Mouse (Mus musculus) lung, postnatal 0 days (tissue): Measurements from ENCODE around the gene Hip1. TPM values are rescaled to one million over a fixed set of nuclear protein-coding genes. Genes with fewer than 3 reads are reported as not detected.
"Not testable (repeated sequence)": the region's sequence is repeated elsewhere in the genome, so short reads cannot be mapped to it uniquely, and the experiment has no call there.

Experiments
- ATAC-seq: fragments of 200-750 bp; cut with Nextera tagmentation; 2 replicates; pipeline ENCODE4 v1.8.0; 2017; ENCODE audit warnings: moderate library complexity
- DNase-seq: peaks from one replicate; pipeline ENCODE4 v3.0.0-alpha.2; 2016; ENCODE audit warnings: low spot score
- H3K27ac ChIP-seq: fragments of 300-500 bp; sonication (generic); 2 replicates; pipeline ENCODE4 v1.5.1; 2014; ENCODE audit warnings: antibody characterized with exemption, mild to moderate bottlenecking, low read length, mixed read lengths
- H3K27me3 ChIP-seq: fragments of 300-500 bp; sonication (generic); replicated peaks from 2 replicates; pipeline ENCODE4 v1.6.1; 2014; ENCODE audit warnings: low read length, mixed read lengths; ENCODE audit not compliant: insufficient read depth
- H3K36me3 ChIP-seq: fragments of 300-500 bp; sonication (generic); 2 replicates; pipeline ENCODE4 v1.6.1; 2014; ENCODE audit warnings: low read length, mixed read lengths; ENCODE audit not compliant: insufficient read depth
- H3K4me1 ChIP-seq: fragments of 300-500 bp; sonication (generic); 2 replicates; pipeline ENCODE4 v1.6.1; 2014; ENCODE audit warnings: antibody characterized with exemption, low read depth, low read length, mixed read lengths; ENCODE audit not compliant: insufficient read depth
- H3K4me2 ChIP-seq: fragments of 300-500 bp; sonication (generic); replicated peaks from 2 replicates; pipeline ENCODE4 v1.6.1; 2014; ENCODE audit warnings: low read depth, mild to moderate bottlenecking, low read length, moderate library complexity, mixed read lengths
- H3K4me3 ChIP-seq: fragments of 300-500 bp; sonication (generic); 2 replicates; pipeline ENCODE4 v1.5.1; 2014; ENCODE audit warnings: low read depth, low read length
- H3K9ac ChIP-seq: fragments of 300-500 bp; sonication (generic); replicated peaks from 2 replicates; pipeline ENCODE4 v1.6.1; 2014; ENCODE audit warnings: low read depth, mild to moderate bottlenecking
- H3K9me3 ChIP-seq: fragments of 300-500 bp; sonication (generic); 2 replicates; pipeline ENCODE4 v1.6.1; 2016; ENCODE audit warnings: low read length, mixed read lengths
- CTCF ChIP-seq: IDR thresholded peaks from 2 replicates; pipeline ENCODE4 v1.5.1; 2016; ENCODE audit warnings: antibody characterized with exemption, mild to moderate bottlenecking
- EP300 ChIP-seq: IDR thresholded peaks from 2 replicates; pipeline ENCODE4 v1.6.1; 2016; ENCODE audit warnings: antibody characterized with exemption, mild to moderate bottlenecking, control low read depth
- WGBS: fragments of 180-500 bp; shearing (Covaris S2); extraction: QIAGEN DNeasy Blood & Tissue Kit; methylation state at CpG from one replicate; pipeline ENCODE4 v1.1.7; 2014; 5-methylcytosine and 5-hydroxymethylcytosine counted together
- polyA plus RNA-seq: library from polyadenylated mRNA; unstranded; fragments of >200 nt; fragmentation: Nextera tagmentation; extraction: Ambion mirVana; gene quantifications from 2 replicates; pipeline ENCODE4 v1.2.1, GENCODE M21; 2015

Gene Hip1
- polyA plus RNA-seq, 1 experiment from 2014 or later = 17.7 TPM

DNA sequence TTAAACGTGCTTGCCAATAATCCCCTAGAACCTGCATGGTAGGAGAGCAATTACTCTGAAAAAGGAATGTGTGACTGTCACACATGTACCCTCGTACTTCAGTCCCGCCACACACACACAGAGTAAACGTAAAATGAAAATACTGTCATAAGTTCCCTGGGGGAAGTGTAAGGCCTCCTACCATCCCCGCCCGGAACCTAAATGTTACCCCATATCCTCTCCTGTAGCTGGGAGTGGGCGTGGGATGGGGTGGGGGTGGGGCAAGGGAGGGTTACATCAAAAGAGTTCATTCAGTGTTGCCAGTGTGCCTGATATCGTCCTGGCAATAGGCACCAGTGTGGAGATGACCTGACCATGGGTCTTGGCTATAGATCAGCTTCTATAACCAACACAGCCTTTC lies 81.5 kb downstream of the Hip1 start:
- H3K27ac ChIP-seq = no peak overlapping the region
- ATAC-seq (no peak), DNase-seq (no peak)
- no peak overlapping the region for H3K9ac ChIP-seq
- H3K4me1 ChIP-seq = no peaks in the 10 kb centered on the region
- TF ChIP-seq CTCF (no peak), EP300 (no peak)
- 73% methylated on average over 8 of the region's 8 CpGs for WGBS
- H3K27me3 ChIP-seq = no peaks in the 10 kb centered on the region
- no peaks in the 10 kb centered on the region for H3K9me3 ChIP-seq
- no peak overlapping the region for H3K4me2 ChIP-seq
- no peaks in the 10 kb centered on the region for H3K36me3 ChIP-seq
- no peak overlapping the region for H3K4me3 ChIP-seq

DNA sequence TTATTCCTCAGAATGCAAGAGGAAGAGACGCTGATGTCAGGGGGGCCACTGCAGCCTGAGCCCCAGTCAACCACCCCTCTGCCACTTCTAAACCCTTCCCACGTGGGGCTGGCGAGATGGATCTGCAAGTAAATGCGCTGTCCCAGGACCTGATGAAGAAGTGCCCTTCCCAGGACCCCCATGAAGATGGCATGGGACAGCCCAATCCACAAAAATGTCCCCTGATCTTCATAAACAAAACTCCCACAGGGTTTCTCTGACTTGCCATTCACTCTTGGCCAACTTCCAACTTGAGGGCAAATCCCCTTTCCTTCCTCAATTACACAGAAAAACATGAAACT lies 84.1 kb downstream of the Hip1 start:
- H3K27me3 ChIP-seq = no peaks in the 10 kb centered on the region
- ATAC-seq = no peak
- H3K4me3 ChIP-seq = no peak overlapping the region
- no peak for DNase-seq
- H3K36me3 ChIP-seq = no peaks in the 10 kb centered on the region
- TF ChIP-seq CTCF = no peak
- H3K4me1 ChIP-seq = no peaks in the 10 kb centered on the region
- WGBS = 60% methylated on average over 4 of the region's 4 CpGs
- peak overlapping the region; percentile 55 for H3K27ac ChIP-seq
- H3K9ac ChIP-seq = no peak overlapping the region
- H3K4me2 ChIP-seq = no peak overlapping the region
- H3K9me3 ChIP-seq = no peaks in the 10 kb centered on the region

DNA sequence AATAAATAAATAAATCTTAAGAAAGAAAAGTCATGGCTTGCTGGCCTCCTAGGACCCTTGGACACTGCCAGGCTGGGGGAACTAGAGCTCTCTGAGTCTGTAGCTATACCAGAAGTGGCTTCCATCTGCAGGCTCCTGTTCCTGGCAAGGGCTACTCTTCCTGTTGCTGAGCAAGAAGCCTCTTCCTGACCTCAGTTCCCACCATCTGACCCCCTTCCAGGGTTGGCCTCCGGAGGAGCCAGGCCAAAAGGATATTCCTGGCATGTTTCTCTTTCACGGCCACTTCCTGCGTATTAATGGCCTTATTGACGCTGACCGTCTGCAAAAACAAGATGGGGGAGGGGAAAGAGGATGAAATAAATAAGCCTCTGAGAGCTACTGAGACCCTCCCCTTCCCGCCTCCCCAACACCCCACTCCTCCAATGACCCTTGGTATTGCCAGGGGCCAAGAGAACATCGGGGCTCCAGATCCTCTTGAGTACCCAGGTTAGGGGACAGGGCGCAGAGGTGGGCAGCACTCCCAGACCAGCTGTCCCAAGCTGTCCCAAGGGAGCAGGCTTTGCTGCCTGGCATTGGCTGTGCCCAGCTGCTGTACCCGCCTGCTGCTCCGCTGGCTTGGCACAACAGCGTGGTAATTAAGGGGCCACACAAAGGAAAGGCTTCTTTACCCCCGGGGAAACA lies 84.6 kb downstream of the Hip1 start:
- WGBS = 52% methylated on average over 12 of the region's 12 CpGs
- Histone ChIP-seq H3K9ac (no peak overlapping the region), H3K4me1 (no peaks in the 10 kb centered on the region), H3K4me3 (no peak overlapping the region), H3K27ac (peak overlapping the region; percentile 55), H3K27me3 (no peaks in the 10 kb centered on the region), H3K36me3 (no peaks in the 10 kb centered on the region), H3K4me2 (no peak overlapping the region), H3K9me3 (no peaks in the 10 kb centered on the region)
- ATAC-seq (peak; percentile 82), DNase-seq (peak; percentile 67)
- TF ChIP-seq EP300 (peak; percentile 62), CTCF (no peak)

GRCm38 (mm10) chr5:135459486-135459885 lies 85.4 kb downstream of the Hip1 start:
- Histone ChIP-seq H3K4me2 (no peak overlapping the region), H3K36me3 (no peaks in the 10 kb centered on the region), H3K4me1 (no peaks in the 10 kb centered on the region), H3K27ac (no peak overlapping the region), H3K27me3 (no peaks in the 10 kb centered on the region), H3K9ac (no peak overlapping the region), H3K4me3 (no peak overlapping the region), H3K9me3 (no peaks in the 10 kb centered on the region)
- TF ChIP-seq CTCF (peak; percentile 71), EP300 (no peak)
- ATAC-seq (no peak), DNase-seq (no peak)
- WGBS = 71% methylated on average over 3 of the region's 3 CpGs

GRCm38 (mm10) chr5:135457961-135458360 lies 87.0 kb downstream of the Hip1 start:
- Histone ChIP-seq H3K4me2 (no peak overlapping the region), H3K9me3 (no peaks in the 10 kb centered on the region), H3K4me3 (no peak overlapping the region), H3K4me1 (no peaks in the 10 kb centered on the region), H3K9ac (no peak overlapping the region), H3K27me3 (no peaks in the 10 kb centered on the region), H3K36me3 (0 out of 2 replicates have a peak, but pooled peaks cover 4% of the 10 kb centered on the region), H3K27ac (no peak overlapping the region)
- ATAC-seq (no peak), DNase-seq (no peak)
- no peak for TF ChIP-seq CTCF
- no peak for TF ChIP-seq EP300
- WGBS = 90% methylated on average over 16 of the region's 16 CpGs

GRCm38 (mm10) chr5:135456515-135456914 lies 88.4 kb downstream of the Hip1 start:
- Histone ChIP-seq H3K4me3 (no peak overlapping the region), H3K27ac (no peak overlapping the region), H3K9me3 (no peaks in the 10 kb centered on the region), H3K36me3 (0 out of 2 replicates have a peak, but pooled peaks cover 4% of the 10 kb centered on the region), H3K4me2 (no peak overlapping the region), H3K4me1 (no peaks in the 10 kb centered on the region), H3K27me3 (no peaks in the 10 kb centered on the region), H3K9ac (no peak overlapping the region)
- no peak for TF ChIP-seq EP300
- no peak for DNase-seq
- 98% methylated on average over 9 of the region's 9 CpGs for WGBS
- ATAC-seq = no peak

- no peak for DNase-seq
- no peaks in the 10 kb centered on the region for H3K27me3 ChIP-seq
- no peaks in the 10 kb centered on the region for H3K9me3 ChIP-seq
- no peak overlapping the region for H3K4me2 ChIP-seq
- 0 out of 2 replicates have a peak, but pooled peaks cover 4% of the 10 kb centered on the region for H3K36me3 ChIP-seq
- ATAC-seq = no peak
- 98% methylated on average over 2 of the region's 2 CpGs for whole genome bisulfite sequencing
- TF ChIP-seq CTCF (peak; percentile 19), EP300 (no peak)
- no peak overlapping the region for H3K4me3 ChIP-seq
- no peaks in the 10 kb centered on the region for H3K4me1 ChIP-seq
- H3K9ac ChIP-seq = no peak overlapping the region
- no peak overlapping the region for H3K27ac ChIP-seq
Observed at GRCm38 (mm10) chr5:135454256-135454655, 90.7 kb downstream of the Hip1 start.

GRCm38 (mm10) chr5:135451559-135451958 lies 93.4 kb downstream of the Hip1 start:
- not testable (repeated sequence) for DNase-seq, H3K27me3 ChIP-seq, H3K27ac ChIP-seq, H3K9ac ChIP-seq, H3K9me3 ChIP-seq, H3K4me1 ChIP-seq, H3K4me2 ChIP-seq, H3K4me3 ChIP-seq, H3K36me3 ChIP-seq, ATAC-seq
- 86% methylated on average over 5 of the region's 5 CpGs for WGBS
